Mouse (Mus musculus) hindbrain, postnatal 0 days (tissue): Measurements from ENCODE around the gene Rasl11a. TPM values are rescaled to one million over a fixed set of nuclear protein-coding genes. Genes with fewer than 3 reads are reported as not detected.
"Not testable (repeated sequence)": the region's sequence is repeated elsewhere in the genome, so short reads cannot be mapped to it uniquely, and the experiment has no call there.

Experiments used
- ATAC-seq: fragments of 200-750 bp; cut with Nextera tagmentation; 2 replicates; pipeline ENCODE4 v1.8.0; 2017; ENCODE audit warnings: mild to moderate bottlenecking, moderate TSS enrichment, moderate library complexity
- DNase-seq: peaks from one replicate; pipeline ENCODE4 v3.0.0-alpha.2; 2015; ENCODE audit warnings: low spot score
- H3K27ac ChIP-seq: fragments of 300-500 bp; sonication (generic); 2 replicates; pipeline ENCODE4 v1.5.1; 2014; ENCODE audit warnings: mild to moderate bottlenecking
- H3K27me3 ChIP-seq: fragments of 300-500 bp; sonication (generic); 2 replicates; pipeline ENCODE4 v1.6.1; 2014; ENCODE audit warnings: low read length, mixed read lengths; ENCODE audit not compliant: insufficient read depth
- H3K36me3 ChIP-seq: fragments of 300-500 bp; sonication (generic); 2 replicates; pipeline ENCODE4 v1.6.1; 2014; ENCODE audit warnings: low read length, mixed read lengths; ENCODE audit not compliant: insufficient read depth
- H3K4me1 ChIP-seq: fragments of 300-500 bp; sonication (generic); 2 replicates; pipeline ENCODE4 v1.6.1; 2014; ENCODE audit warnings: antibody characterized with exemption, low read length, mixed read lengths; ENCODE audit not compliant: insufficient read depth
- H3K4me2 ChIP-seq: fragments of 300-500 bp; sonication (generic); 2 replicates; pipeline ENCODE4 v1.6.1; 2014; ENCODE audit warnings: low read depth, mild to moderate bottlenecking, low read length, moderate library complexity, mixed read lengths
- H3K4me3 ChIP-seq: fragments of 300-500 bp; sonication (generic); 2 replicates; pipeline ENCODE4 v1.5.1; 2014; ENCODE audit warnings: low read length
- H3K9ac ChIP-seq: fragments of 300-500 bp; sonication (generic); replicated peaks from 2 replicates; pipeline ENCODE4 v1.6.1; 2014; ENCODE audit warnings: mild to moderate bottlenecking, low read length, moderate library complexity, mixed read lengths
- H3K9me3 ChIP-seq: fragments of 300-500 bp; sonication (generic); 2 replicates; pipeline ENCODE4 v1.6.1; 2016; ENCODE audit warnings: low read length, mixed read lengths
- CTCF ChIP-seq: IDR thresholded peaks from 2 replicates; pipeline ENCODE4 v1.5.1; 2016; ENCODE audit warnings: antibody characterized with exemption, control low read depth, low read depth
- WGBS: fragments of 180-500 bp; shearing (Covaris S2); extraction: QIAGEN DNeasy Blood & Tissue Kit; methylation state at CpG from one replicate; pipeline ENCODE4 v1.1.7; 2014; 5-methylcytosine and 5-hydroxymethylcytosine counted together
- polyA plus RNA-seq: library from polyadenylated mRNA; unstranded; fragments of >200 nt; fragmentation: Nextera tagmentation; extraction: Ambion mirVana; gene quantifications from 2 replicates; pipeline ENCODE4 v1.2.1, GENCODE M21; 2015
- total RNA-seq: library from RNA; depleted of rRNA; stranded (reverse); fragments of >200 nt; gene quantifications from 2 replicates; pipeline ENCODE4 v1.2.3, GENCODE M21; 2014; rRNA removed

The Rasl11a gene
- total and polyA plus RNA-seq, 2 experiments from 2014 or later = 13.9 to 15.4 TPM

DNA sequence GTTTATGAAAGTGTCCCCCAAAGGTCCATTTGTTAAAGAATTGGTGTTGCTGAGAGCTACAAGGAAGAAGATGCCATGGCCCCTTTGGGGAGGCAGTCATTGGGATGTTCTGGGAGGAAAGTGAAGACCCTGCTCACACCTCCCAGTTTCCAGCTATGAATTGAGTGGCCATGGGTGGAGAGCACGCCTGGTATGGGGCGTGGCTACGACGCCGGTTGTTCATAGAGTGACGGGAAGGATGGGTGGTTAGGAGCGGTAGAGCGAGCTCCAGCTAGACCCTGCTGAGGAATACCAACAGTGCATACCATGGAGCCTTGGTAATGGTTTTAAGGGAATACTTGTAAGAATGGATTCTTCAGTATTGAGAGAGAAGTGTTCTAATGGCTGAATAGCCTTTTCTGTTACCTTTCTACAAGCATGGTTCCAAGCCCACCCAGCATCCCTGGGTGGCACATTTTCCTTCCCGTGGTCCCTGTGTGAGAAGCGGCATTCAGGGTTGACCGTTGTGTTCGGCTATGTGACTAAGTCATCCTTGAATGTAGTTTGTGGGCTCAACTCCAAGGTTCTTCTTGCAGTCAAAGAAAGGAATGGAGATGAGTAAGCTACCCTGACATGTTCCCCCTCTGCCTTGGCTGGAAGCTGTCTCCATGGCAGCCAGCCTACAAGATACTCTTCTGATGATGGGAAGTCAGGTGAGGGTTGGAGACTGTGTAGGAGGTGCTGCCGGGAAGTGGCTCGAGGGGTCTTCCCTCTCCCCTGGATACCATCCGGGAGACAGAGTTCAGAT is 38.8 kb downstream of the Rasl11a start:
- no peak overlapping the region for H3K9ac ChIP-seq
- no peak overlapping the region for H3K27ac ChIP-seq
- no peaks in the 10 kb centered on the region; the same call in 1 of the 2 replicates for H3K27me3 ChIP-seq
- H3K36me3 ChIP-seq = no peaks in the 10 kb centered on the region
- H3K4me1 ChIP-seq = no peaks in the 10 kb centered on the region
- DNase-seq = no peak
- TF ChIP-seq CTCF = no peak
- no peak overlapping the region for H3K4me3 ChIP-seq
- no peaks in the 10 kb centered on the region for H3K9me3 ChIP-seq
- 87% methylated on average over 15 of the region's 15 CpGs for WGBS
- no peak for ATAC-seq
- no peak overlapping the region for H3K4me2 ChIP-seq

DNA sequence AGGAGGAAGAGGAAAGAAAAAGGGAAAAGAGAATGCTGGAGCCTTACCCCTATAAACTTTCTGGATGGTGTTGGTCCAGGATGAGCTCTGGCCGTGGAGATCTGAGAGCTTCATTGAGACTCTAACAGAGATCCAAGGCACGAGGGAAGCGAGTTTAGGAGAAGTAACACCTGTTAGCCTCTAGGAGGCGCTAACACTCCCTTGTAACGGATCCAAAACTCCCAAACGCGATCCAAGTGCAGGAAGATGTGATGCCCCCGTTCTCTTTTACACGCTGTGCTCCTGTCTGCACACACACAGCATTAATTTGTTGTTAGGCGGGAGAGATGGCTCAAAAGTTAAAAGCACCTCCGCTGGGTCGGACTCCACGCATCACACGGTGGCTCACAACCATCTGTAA is 46.3 kb downstream of the Rasl11a start:
- TF ChIP-seq CTCF = peak; percentile 73
- H3K9ac ChIP-seq = no peak overlapping the region
- H3K4me2 ChIP-seq = 0 out of 2 replicates have a peak overlapping the region, but pooled peaks have one; percentile 25
- no peaks in the 10 kb centered on the region for H3K36me3 ChIP-seq
- H3K4me3 ChIP-seq = no peak overlapping the region
- H3K9me3 ChIP-seq = no peaks in the 10 kb centered on the region
- 10% methylated on average over 14 of the region's 14 CpGs for WGBS
- H3K27me3 ChIP-seq = no peaks in the 10 kb centered on the region
- no peak overlapping the region for H3K27ac ChIP-seq
- peak; percentile 38; the same call in 1 of the 2 replicates for ATAC-seq
- no peaks in the 10 kb centered on the region for H3K4me1 ChIP-seq
- DNase-seq = peak; percentile 61

DNA sequence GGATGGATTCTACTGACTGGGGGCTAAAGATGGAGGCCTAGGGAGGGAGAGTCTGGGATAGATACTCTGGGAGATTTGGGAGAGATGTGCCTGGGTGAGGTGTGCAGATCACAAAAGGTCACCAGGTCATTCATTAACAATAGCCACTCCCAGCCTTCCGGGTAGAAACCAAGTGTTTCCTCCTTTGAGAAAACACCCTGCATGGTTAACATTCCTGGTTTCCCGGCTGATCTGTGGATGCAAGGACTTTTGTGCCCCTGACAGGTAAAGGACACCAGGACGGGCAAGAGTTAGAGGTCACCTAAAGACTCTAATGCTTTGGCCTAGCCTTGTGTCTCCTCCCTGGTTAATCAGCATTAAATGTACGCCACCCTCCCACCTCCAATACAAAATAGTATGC is 48.0 kb downstream of the Rasl11a start:
- Histone ChIP-seq H3K9me3 (no peaks in the 10 kb centered on the region), H3K4me2 (no peak overlapping the region), H3K9ac (no peak overlapping the region), H3K27ac (no peak overlapping the region), H3K4me1 (no peaks in the 10 kb centered on the region), H3K4me3 (no peak overlapping the region), H3K27me3 (no peaks in the 10 kb centered on the region), H3K36me3 (no peaks in the 10 kb centered on the region)
- no peak for DNase-seq
- TF ChIP-seq CTCF = no peak
- ATAC-seq = no peak
- 87% methylated on average over 4 of the region's 4 CpGs for WGBS

DNA sequence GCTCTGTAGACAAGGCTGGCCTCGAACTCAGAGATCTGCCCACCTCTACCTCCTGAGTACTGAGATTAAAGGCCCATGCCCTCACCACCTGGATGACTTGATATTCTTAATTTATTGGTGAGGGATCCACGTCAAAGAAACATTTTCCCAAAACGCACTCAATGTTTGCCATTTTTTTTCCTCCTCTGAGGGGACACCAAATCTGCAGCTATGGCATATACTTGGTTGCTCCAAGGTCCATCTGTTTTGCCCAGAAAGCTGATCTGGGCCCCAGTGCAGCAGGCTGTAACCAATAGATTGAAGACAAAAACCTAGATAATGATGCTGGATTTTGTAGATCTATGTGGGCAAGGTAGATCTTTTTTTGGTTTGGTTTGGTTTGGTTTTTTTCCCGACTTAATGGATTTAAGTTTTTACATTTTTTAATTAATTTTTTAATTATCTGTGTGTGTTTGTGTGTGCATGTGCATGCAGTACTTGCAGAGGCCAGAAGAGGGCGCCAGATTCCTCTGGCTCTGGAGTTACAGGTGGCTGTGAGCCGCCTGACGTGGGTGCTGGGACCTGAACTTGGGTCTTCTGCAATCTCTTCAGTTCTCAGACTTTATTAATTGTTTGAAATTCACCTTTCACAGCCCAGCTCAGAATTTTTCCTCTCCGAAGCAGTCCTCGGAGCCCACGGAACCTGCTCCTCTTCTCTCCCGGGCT is 48.8 kb downstream of the Rasl11a start:
- no peak for ATAC-seq
- Histone ChIP-seq H3K36me3 (no peaks in the 10 kb centered on the region), H3K9me3 (no peaks in the 10 kb centered on the region), H3K4me2 (no peak overlapping the region), H3K27me3 (no peaks in the 10 kb centered on the region), H3K9ac (no peak overlapping the region), H3K4me1 (no peaks in the 10 kb centered on the region), H3K27ac (no peak overlapping the region), H3K4me3 (no peak overlapping the region)
- WGBS = 87% methylated on average over 11 of the region's 11 CpGs
- TF ChIP-seq CTCF = peak; percentile 39
- DNase-seq = no peak

DNA sequence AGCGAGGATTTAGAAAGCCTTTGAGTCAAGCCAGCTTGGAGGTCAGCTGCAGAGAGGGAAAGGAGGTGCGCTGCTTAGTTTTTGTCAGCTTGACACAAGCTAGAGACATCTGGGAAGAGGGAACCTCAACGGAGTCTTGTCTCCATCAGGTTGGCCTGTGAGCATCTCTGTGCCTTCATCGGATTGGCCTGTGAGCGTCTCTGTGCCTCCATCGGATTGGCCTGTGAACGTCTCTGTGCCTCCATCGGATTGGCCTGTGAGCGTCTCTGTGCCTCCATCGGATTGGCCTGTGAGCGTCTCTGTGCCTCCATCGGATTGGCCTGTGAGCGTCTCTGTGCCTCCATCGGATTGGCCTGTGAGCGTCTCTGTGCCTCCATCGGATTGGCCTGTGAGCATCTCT is 50.8 kb downstream of the Rasl11a start:
- 94% methylated on average over 14 of the region's 16 CpGs for WGBS
- DNase-seq, H3K4me3 ChIP-seq, H3K9ac ChIP-seq, H3K27me3 ChIP-seq, H3K27ac ChIP-seq, H3K9me3 ChIP-seq, H3K36me3 ChIP-seq, ATAC-seq, H3K4me1 ChIP-seq, H3K4me2 ChIP-seq: not testable (repeated sequence)

DNA sequence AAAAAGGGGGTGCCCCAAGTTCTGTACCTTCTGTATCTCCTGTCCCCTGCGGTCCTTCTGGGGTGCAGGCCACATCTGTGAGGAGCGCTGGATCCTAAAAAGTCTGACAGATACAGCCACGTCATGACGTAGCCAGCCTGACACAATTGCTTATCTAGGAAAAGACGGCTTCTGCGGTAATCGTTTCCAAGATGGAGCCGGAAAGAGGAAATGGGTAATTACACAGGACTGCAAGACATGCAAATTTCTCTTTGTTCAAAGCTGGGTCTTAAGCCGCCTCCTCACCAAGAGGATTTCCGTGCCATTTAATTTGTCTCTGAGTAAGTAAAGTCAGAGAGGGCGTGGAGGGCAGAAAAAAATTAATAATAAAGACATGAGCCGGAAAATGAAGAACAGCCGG is 52.1 kb downstream of the Rasl11a start:
- DNase-seq = no peak
- no peak overlapping the region for H3K4me2 ChIP-seq
- no peaks in the 10 kb centered on the region for H3K27me3 ChIP-seq
- no peak for ATAC-seq
- WGBS = 77% methylated on average over 13 of the region's 13 CpGs
- no peak overlapping the region for H3K9ac ChIP-seq
- no peak overlapping the region for H3K4me3 ChIP-seq
- H3K4me1 ChIP-seq = no peaks in the 10 kb centered on the region
- H3K36me3 ChIP-seq = no peaks in the 10 kb centered on the region
- no peak for TF ChIP-seq CTCF
- no peak overlapping the region for H3K27ac ChIP-seq
- H3K9me3 ChIP-seq = no peaks in the 10 kb centered on the region

Other genes with a start within 250 kb of the Rasl11a start
- gene Usp12, start 50.1 kb upstream of the Rasl11a start, total RNA-seq = 15.5 and 20.7 TPM in 2 replicates
- gene Usp12, start 50.1 kb upstream of the Rasl11a start, polyA plus RNA-seq = 13.2 TPM in 2 replicates
- gene Rpl21, start 12.2 kb upstream of the Rasl11a start, total RNA-seq = 148 and 151 TPM in 2 replicates
- gene Rpl21, start 12.2 kb upstream of the Rasl11a start, polyA plus RNA-seq = 346 and 347 TPM in 2 replicates
- gene Gtf3a, start 103.6 kb downstream of the Rasl11a start, total RNA-seq = 53.3 and 71.5 TPM in 2 replicates
- 94.0 and 96.6 TPM in 2 replicates for gene Gtf3a, start 103.6 kb downstream of the Rasl11a start, polyA plus RNA-seq
- 9.9 and 11.7 TPM in 2 replicates for gene Mtif3, start 118.7 kb downstream of the Rasl11a start, total RNA-seq
- 20.3 and 21.1 TPM in 2 replicates for gene Mtif3, start 118.7 kb downstream of the Rasl11a start, polyA plus RNA-seq
- gene Lnx2, start 231.5 kb downstream of the Rasl11a start, total RNA-seq = 7.4 and 9.7 TPM in 2 replicates
- gene Lnx2, start 231.5 kb downstream of the Rasl11a start, polyA plus RNA-seq = 3.0 and 3.3 TPM in 2 replicates
- 53.7 and 55.0 TPM in 2 replicates for gene Polr1d, start 232.0 kb downstream of the Rasl11a start, total RNA-seq
- 103 and 106 TPM in 2 replicates for gene Polr1d, start 232.0 kb downstream of the Rasl11a start, polyA plus RNA-seq